Mouse (Mus musculus): Measurements from ENCODE around the gene Lingo2.

DNA sequence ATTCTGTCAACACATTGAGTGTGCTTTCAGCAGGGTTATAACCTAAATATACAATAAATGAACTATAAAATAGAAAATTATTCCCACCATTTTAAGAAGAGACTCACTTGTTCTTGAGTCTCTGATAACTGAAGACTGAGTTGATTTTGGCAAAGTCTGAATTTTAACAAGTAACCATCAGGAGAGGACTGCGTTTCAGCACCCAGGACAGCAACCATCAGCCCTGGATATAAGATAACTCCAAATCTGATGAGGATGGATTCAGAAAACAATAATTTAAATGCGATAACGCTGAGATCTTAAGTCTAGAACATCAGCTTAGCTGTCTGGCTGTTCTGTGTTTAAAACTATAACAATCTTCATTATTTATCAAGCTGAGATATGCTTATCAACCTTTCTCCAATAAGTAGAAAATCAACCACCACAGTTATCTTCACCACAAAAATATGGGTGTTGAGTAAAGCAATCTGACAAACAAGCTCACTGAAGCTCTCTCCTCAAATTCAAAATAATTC is 1066.5 kb downstream of the Lingo2 start:
- no peak for TF ChIP-seq ZNF384 (IDR thresholded peaks at IDR 0.05; ENCODE audit: low read depth, low read length)
- no peak for TF ChIP-seq MAFK (IDR thresholded peaks at IDR 0.05; ENCODE audit: insufficient read depth, low read depth, low read length)
- TF ChIP-seq HCFC1 (IDR thresholded peaks at IDR 0.05; ENCODE audit: borderline replicate concordance, insufficient read depth, low read length), result no peak
- no peak for TF ChIP-seq CHD2 (IDR thresholded peaks at IDR 0.05; ENCODE audit: low read depth, low read length)

All from ES-E14 (cell line).